Mouse (Mus musculus): ENCODE measurements at regions not wholly inside any gene's neighbourhood (a gene's known extent, or its start where the extent isn't known, plus 50 kb on each side); places are given as distances from the start of the nearest gene placed in this dataset.

GRCm38 (mm10) chr12:7576081-7576480, 401.4 kb upstream of the Apob start:
- no peak for TF ChIP-seq GATA4 (IDR thresholded peaks at IDR 0.05; ENCODE audit: insufficient replicate concordance, low read length)

GRCm38 (mm10) chr12:7587501-7587900, 389.9 kb upstream of the Apob start:
- no peak for TF ChIP-seq GATA4 (IDR thresholded peaks at IDR 0.05; ENCODE audit: insufficient replicate concordance, low read length)

GRCm38 (mm10) chr12:7611272-7612092, 366.0 kb upstream of the Apob start:
- TF ChIP-seq GATA4 (IDR thresholded peaks at IDR 0.05; ENCODE audit: insufficient replicate concordance, low read length): no peak

- TF ChIP-seq GATA4 (IDR thresholded peaks at IDR 0.05; ENCODE audit: insufficient replicate concordance, low read length): no peak
Observed at GRCm38 (mm10) chr12:7636417-7637175, 340.9 kb upstream of the Apob start.

GRCm38 (mm10) chr12:7637629-7638028, 339.8 kb upstream of the Apob start:
- TF ChIP-seq GATA4 (IDR thresholded peaks at IDR 0.05; ENCODE audit: insufficient replicate concordance, low read length): no peak

- TF ChIP-seq GATA4 (IDR thresholded peaks at IDR 0.05; ENCODE audit: insufficient replicate concordance, low read length): no peak
Observed at GRCm38 (mm10) chr12:7650851-7651250, 326.6 kb upstream of the Apob start.

- TF ChIP-seq GATA4 (IDR thresholded peaks at IDR 0.05; ENCODE audit: insufficient replicate concordance, low read length): no peak
Observed at GRCm38 (mm10) chr12:7662027-7662426, 315.4 kb upstream of the Apob start.

GRCm38 (mm10) chr12:7670114-7670513, 307.3 kb upstream of the Apob start:
- TF ChIP-seq GATA4 (IDR thresholded peaks at IDR 0.05; ENCODE audit: insufficient replicate concordance, low read length): no peak

- TF ChIP-seq GATA4 (IDR thresholded peaks at IDR 0.05; ENCODE audit: insufficient replicate concordance, low read length): no peak
Observed at GRCm38 (mm10) chr12:7670561-7670960, 306.9 kb upstream of the Apob start.

GRCm38 (mm10) chr12:7691996-7692395, 285.5 kb upstream of the Apob start:
- TF ChIP-seq GATA4 (IDR thresholded peaks at IDR 0.05; ENCODE audit: insufficient replicate concordance, low read length): no peak

- no peak for TF ChIP-seq GATA4 (IDR thresholded peaks at IDR 0.05; ENCODE audit: insufficient replicate concordance, low read length)
Observed at GRCm38 (mm10) chr12:7698324-7698944, 279.0 kb upstream of the Apob start.

- no peak for TF ChIP-seq GATA4 (IDR thresholded peaks at IDR 0.05; ENCODE audit: insufficient replicate concordance, low read length)
Observed at GRCm38 (mm10) chr12:7709102-7709501, 268.3 kb upstream of the Apob start.

GRCm38 (mm10) chr12:7709872-7710271, 267.6 kb upstream of the Apob start:
- TF ChIP-seq GATA4 (IDR thresholded peaks at IDR 0.05; ENCODE audit: insufficient replicate concordance, low read length): no peak

- no peak for TF ChIP-seq GATA4 (IDR thresholded peaks at IDR 0.05; ENCODE audit: insufficient replicate concordance, low read length)
Observed at GRCm38 (mm10) chr12:7715091-7715490, 262.4 kb upstream of the Apob start.

GRCm38 (mm10) chr12:7718556-7718955, 258.9 kb upstream of the Apob start:
- no peak for TF ChIP-seq GATA4 (IDR thresholded peaks at IDR 0.05; ENCODE audit: insufficient replicate concordance, low read length)

- TF ChIP-seq GATA4 (IDR thresholded peaks at IDR 0.05; ENCODE audit: insufficient replicate concordance, low read length): no peak
Observed at GRCm38 (mm10) chr12:7719080-7719479, 258.4 kb upstream of the Apob start.
